Mouse (Mus musculus) megakaryocyte, embryonic 14.5 days (primary cell): ENCODE data around the gene Serpina3k.

ENCODE experiments used
- FLI1 ChIP-seq: IDR thresholded peaks from 2 replicates; pipeline ENCODE4 v1.6.1; 2012; ENCODE audit warnings: low read length, inconsistent platforms, mixed read lengths
- GATA1 ChIP-seq: IDR thresholded peaks from 3 replicates; pipeline ENCODE4 v1.6.1; 2012; ENCODE audit warnings: mixed read lengths, low read length, inconsistent platforms, borderline replicate concordance

GRCm38 (mm10) chr12:104379856-104380255 lies 41.6 kb downstream of the Serpina3k start:
- TF ChIP-seq GATA1 (no peak), FLI1 (no peak)
